Mouse (Mus musculus) liver, embryonic 13.5 days (tissue): ENCODE results near the gene Pnpla2. TPM values are rescaled to one million over a fixed set of nuclear protein-coding genes. Genes with fewer than 3 reads are reported as not detected.

Experiments used
- ATAC-seq: fragments of 200-750 bp; cut with Nextera tagmentation; 2 replicates; pipeline ENCODE4 v1.8.0; 2017; ENCODE audit warnings: low read depth, mild to moderate bottlenecking, moderate number of reproducible peaks, moderate library complexity
- DNase-seq: peaks from one replicate; pipeline ENCODE4 v3.0.0; 2022
- H3K27ac ChIP-seq: fragments of 300-500 bp; sonication (generic); 2 replicates; pipeline ENCODE4 v1.5.1; 2015; ENCODE audit warnings: moderate library complexity, mild to moderate bottlenecking, inconsistent platforms
- H3K27me3 ChIP-seq: fragments of 300-500 bp; sonication (generic); 2 replicates; pipeline ENCODE4 v1.6.1; 2015; ENCODE audit warnings: mild to moderate bottlenecking, inconsistent platforms
- H3K36me3 ChIP-seq: fragments of 300-500 bp; sonication (generic); 2 replicates; pipeline ENCODE4 v1.6.1; 2015; ENCODE audit warnings: mild to moderate bottlenecking, inconsistent platforms
- H3K4me1 ChIP-seq: fragments of 300-500 bp; sonication (generic); replicated peaks from 2 replicates; pipeline ENCODE4 v1.6.1; 2015; ENCODE audit warnings: inconsistent platforms
- H3K4me2 ChIP-seq: fragments of 300-500 bp; sonication (generic); 2 replicates; pipeline ENCODE4 v1.6.1; 2015; ENCODE audit warnings: inconsistent platforms, mild to moderate bottlenecking, moderate library complexity
- H3K4me3 ChIP-seq: fragments of 300-500 bp; sonication (generic); replicated peaks from 2 replicates; pipeline ENCODE4 v1.5.1; 2015; ENCODE audit warnings: mild to moderate bottlenecking, inconsistent platforms
- H3K9ac ChIP-seq: fragments of 300-500 bp; sonication (generic); 2 replicates; pipeline ENCODE4 v1.6.1; 2015; ENCODE audit warnings: mild to moderate bottlenecking, inconsistent platforms
- H3K9me3 ChIP-seq: fragments of 300-500 bp; sonication (generic); replicated peaks from 2 replicates; pipeline ENCODE4 v1.6.1; 2016; ENCODE audit warnings: inconsistent platforms
- WGBS: fragments of 180-500 bp; shearing (Covaris S2); methylation state at CpG from one replicate; pipeline ENCODE4 v1.1.7; 2015; ENCODE audit not compliant: insufficient replicate concordance; 5-methylcytosine and 5-hydroxymethylcytosine counted together
- polyA plus RNA-seq: library from polyadenylated mRNA; unstranded; fragments of >200 nt; fragmentation: Nextera tagmentation; extraction: Ambion mirVana; gene quantifications from 2 replicates; pipeline ENCODE4 v1.2.1, GENCODE M21; 2015

Pnpla2 gene
- polyA plus RNA-seq, 1 experiment from 2014 or later, result 11.9 TPM

- Histone ChIP-seq H3K4me1 (peaks cover 74% of the 10 kb centered on the region), H3K27ac (peak overlapping the region; percentile 85), H3K36me3 (peaks cover 37% of the 10 kb centered on the region), H3K9ac (0 out of 2 replicates have a peak overlapping the region, but pooled peaks have one; percentile 83), H3K4me2 (peak overlapping the region; percentile 94; the same call in 1 of the 2 replicates), H3K27me3 (peaks cover 18% of the 10 kb centered on the region), H3K9me3 (no peaks in the 10 kb centered on the region), H3K4me3 (no peak overlapping the region)
- 90% methylated on average over 18 of the region's 18 CpGs for WGBS
- DNase-seq (no peak), ATAC-seq (no peak)
Observed at GRCm38 (mm10) chr7:141469901-141470636, 15.1 kb downstream of the Pnpla2 start.

- H3K9me3 ChIP-seq, result no peaks in the 10 kb centered on the region
- H3K4me1 ChIP-seq, result peaks cover 71% of the 10 kb centered on the region
- H3K27me3 ChIP-seq, result peaks cover 13% of the 10 kb centered on the region
- H3K27ac ChIP-seq, result no peak overlapping the region
- DNase-seq, result no peak
- H3K4me3 ChIP-seq, result no peak overlapping the region
- ATAC-seq, result no peak
- no peak overlapping the region for H3K9ac ChIP-seq
- WGBS, result 90% methylated on average over 10 of the region's 10 CpGs
- peaks cover 37% of the 10 kb centered on the region for H3K36me3 ChIP-seq
- H3K4me2 ChIP-seq, result no peak overlapping the region
Observed at GRCm38 (mm10) chr7:141470637-141470944, 15.6 kb downstream of the Pnpla2 start.

- 83% methylated on average over 1 of the region's 1 CpGs for WGBS
- no peak for ATAC-seq
- peaks cover 72% of the 10 kb centered on the region for H3K4me1 ChIP-seq
Observed at GRCm38 (mm10) chr7:141471236-141471635, 16.2 kb downstream of the Pnpla2 start.

GRCm38 (mm10) chr7:141472226-141472625 is 17.2 kb downstream of the Pnpla2 start:
- WGBS, result 69% methylated on average over 6 of the region's 6 CpGs
- no peak overlapping the region for H3K27ac ChIP-seq

More at GRCm38 (mm10) chr7:141471236-141471635, 16.2 kb downstream of the Pnpla2 start:
- DNase-seq, result no peak
- no peak overlapping the region; the same call in 1 of the 2 replicates for H3K27ac ChIP-seq
- peaks cover 37% of the 10 kb centered on the region for H3K36me3 ChIP-seq
- no peak overlapping the region for H3K4me2 ChIP-seq
- no peak overlapping the region for H3K4me3 ChIP-seq
- H3K9ac ChIP-seq, result 0 out of 2 replicates have a peak overlapping the region, but pooled peaks have one; percentile 9
- H3K27me3 ChIP-seq, result peaks cover 6% of the 10 kb centered on the region
- H3K9me3 ChIP-seq, result no peaks in the 10 kb centered on the region

DNA sequence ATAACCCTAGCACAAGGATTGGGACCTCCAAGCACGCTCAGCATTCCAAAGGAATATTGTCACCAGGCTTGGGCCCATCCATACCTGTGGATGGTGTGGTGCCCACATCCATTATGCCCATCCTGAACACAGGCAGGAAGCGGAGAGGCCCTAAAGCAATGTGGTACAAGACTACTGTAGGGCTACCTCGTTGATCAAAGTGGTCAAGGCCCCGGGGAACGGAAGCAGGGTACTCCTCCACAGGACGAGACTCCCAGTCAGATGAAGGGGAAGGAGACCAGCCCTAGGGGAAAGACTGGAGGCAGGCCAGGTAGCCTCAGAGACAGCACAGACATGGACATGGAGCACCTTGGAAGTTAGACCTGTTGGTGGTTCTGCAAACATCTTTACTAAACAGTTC is 17.8 kb downstream of the Pnpla2 start:
- H3K36me3 ChIP-seq, result peaks cover 37% of the 10 kb centered on the region
- no peaks in the 10 kb centered on the region for H3K9me3 ChIP-seq
- H3K4me3 ChIP-seq, result no peak overlapping the region
- peaks cover 74% of the 10 kb centered on the region for H3K4me1 ChIP-seq
- 76% methylated on average over 6 of the region's 6 CpGs for WGBS
- no peaks in the 10 kb centered on the region for H3K27me3 ChIP-seq
- no peak for ATAC-seq
- H3K4me2 ChIP-seq, result no peak overlapping the region; the same call in 1 of the 2 replicates
- no peak overlapping the region for H3K27ac ChIP-seq
- 0 out of 2 replicates have a peak overlapping the region, but pooled peaks have one; percentile 9 for H3K9ac ChIP-seq
- DNase-seq, result no peak

More at GRCm38 (mm10) chr7:141472226-141472625, 17.2 kb downstream of the Pnpla2 start:
- DNase-seq, result no peak
- Histone ChIP-seq H3K9me3 (no peaks in the 10 kb centered on the region), H3K4me2 (no peak overlapping the region; the same call in 1 of the 2 replicates), H3K9ac (no peak overlapping the region), H3K36me3 (peaks cover 37% of the 10 kb centered on the region), H3K4me3 (no peak overlapping the region), H3K27me3 (no peaks in the 10 kb centered on the region), H3K4me1 (peaks cover 73% of the 10 kb centered on the region)
- no peak for ATAC-seq

- peak overlapping the region; percentile 87 for H3K27ac ChIP-seq
- no peaks in the 10 kb centered on the region for H3K9me3 ChIP-seq
- H3K4me3 ChIP-seq, result peak overlapping the region; percentile 81
- peak overlapping the region; percentile 87 for H3K9ac ChIP-seq
- DNase-seq (no peak), ATAC-seq (no peak)
- no peaks in the 10 kb centered on the region for H3K27me3 ChIP-seq
- H3K4me2 ChIP-seq, result peak overlapping the region; percentile 95
- WGBS, result 3% methylated on average over 5 of the region's 5 CpGs
- peaks cover 36% of the 10 kb centered on the region for H3K36me3 ChIP-seq
- H3K4me1 ChIP-seq, result peaks cover 70% of the 10 kb centered on the region
Observed at GRCm38 (mm10) chr7:141474160-141474559, 19.2 kb downstream of the Pnpla2 start.

GRCm38 (mm10) chr7:141475011-141475804 is 20.2 kb downstream of the Pnpla2 start, which contains the start of the genes Polr2l and Tspan4:
Polr2l (minus strand) TSS chr7:141475132.
Tspan4 (plus strand) TSS chr7:141475240.
- H3K27me3 ChIP-seq, result no peaks in the 10 kb centered on the region
- ATAC-seq (peak; percentile 77), DNase-seq (peak; percentile 79)
- peak within 1 kb of the TSS; percentile 95 for H3K4me2 ChIP-seq
- peak within 1 kb of the TSS; percentile 81 for H3K4me3 ChIP-seq
- peak within 1 kb of the TSS; percentile 87 for H3K9ac ChIP-seq
- peak within 1 kb of the TSS; percentile 87 for H3K27ac ChIP-seq
- no peaks in the 10 kb centered on the region for H3K9me3 ChIP-seq
- peaks cover 26% of the 10 kb centered on the region for H3K36me3 ChIP-seq
- H3K4me1 ChIP-seq, result peaks cover 62% of the 10 kb centered on the region
- WGBS, result under 1% methylated on average over 86 of the region's 87 CpGs

- Histone ChIP-seq H3K27ac (peak overlapping the region; percentile 87), H3K36me3 (peaks cover 20% of the 10 kb centered on the region)
Observed at GRCm38 (mm10) chr7:141475805-141476158, 20.8 kb downstream of the Pnpla2 start.

GRCm38 (mm10) chr7:141476226-141476980 is 21.4 kb downstream of the Pnpla2 start:
- ATAC-seq (peak; percentile 22), DNase-seq (peak; percentile 47)
- Histone ChIP-seq H3K36me3 (peaks cover 14% of the 10 kb centered on the region), H3K4me3 (peak overlapping the region; percentile 81), H3K27ac (peak overlapping the region; percentile 87), H3K9me3 (no peaks in the 10 kb centered on the region), H3K4me1 (peaks cover 73% of the 10 kb centered on the region), H3K27me3 (peaks cover 6% of the 10 kb centered on the region), H3K4me2 (peak overlapping the region; percentile 95), H3K9ac (peak overlapping the region; percentile 87)
- WGBS, result 7% methylated on average over 17 of the region's 17 CpGs

More at GRCm38 (mm10) chr7:141475805-141476158, 20.8 kb downstream of the Pnpla2 start:
- Histone ChIP-seq H3K27me3 (peaks cover under 1% of the 10 kb centered on the region; the same call in 1 of the 2 replicates), H3K4me2 (peak overlapping the region; percentile 95), H3K9ac (peak overlapping the region; percentile 87), H3K4me1 (peaks cover 67% of the 10 kb centered on the region), H3K4me3 (peak overlapping the region; percentile 81), H3K9me3 (no peaks in the 10 kb centered on the region)
- DNase-seq (no peak), ATAC-seq (no peak)
- WGBS, result 1% methylated on average over 12 of the region's 12 CpGs

DNA sequence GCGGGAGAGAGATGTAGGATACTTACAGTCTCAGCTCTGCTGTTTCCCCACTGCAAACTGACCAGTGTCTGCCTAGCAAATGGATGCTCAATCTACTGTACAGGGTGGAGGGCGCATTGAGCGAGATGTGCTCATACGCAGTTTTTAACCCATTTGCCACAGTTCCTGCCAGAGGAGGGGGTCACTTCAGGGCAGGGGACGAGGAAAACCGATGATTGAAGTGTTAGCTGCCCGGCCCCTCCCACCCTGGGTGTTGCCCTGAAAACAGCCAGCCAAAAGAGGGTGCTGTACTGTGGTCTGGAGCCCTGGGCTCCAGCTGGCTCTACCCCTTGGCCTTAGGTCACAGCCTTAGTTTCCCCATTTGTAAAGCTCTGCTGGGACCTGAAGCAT is 22.0 kb downstream of the Pnpla2 start:
- ATAC-seq, result peak; percentile 22
- peak overlapping the region; percentile 87 for H3K27ac ChIP-seq
- H3K4me1 ChIP-seq, result peaks cover 79% of the 10 kb centered on the region
- no peak for DNase-seq
- H3K27me3 ChIP-seq, result peaks cover 12% of the 10 kb centered on the region
- peak overlapping the region; percentile 87 for H3K9ac ChIP-seq
- 5% methylated on average over 7 of the region's 7 CpGs for WGBS
- peak overlapping the region; percentile 95 for H3K4me2 ChIP-seq
- peak overlapping the region; percentile 81 for H3K4me3 ChIP-seq
- peaks cover 10% of the 10 kb centered on the region for H3K36me3 ChIP-seq
- H3K9me3 ChIP-seq, result no peaks in the 10 kb centered on the region
